Mouse (Mus musculus): ENCODE results near the gene Arsa.
A peak's percentile ranks its signal among the peaks of the same experiment; 100 is the strongest.

Arsa gene

DNA sequence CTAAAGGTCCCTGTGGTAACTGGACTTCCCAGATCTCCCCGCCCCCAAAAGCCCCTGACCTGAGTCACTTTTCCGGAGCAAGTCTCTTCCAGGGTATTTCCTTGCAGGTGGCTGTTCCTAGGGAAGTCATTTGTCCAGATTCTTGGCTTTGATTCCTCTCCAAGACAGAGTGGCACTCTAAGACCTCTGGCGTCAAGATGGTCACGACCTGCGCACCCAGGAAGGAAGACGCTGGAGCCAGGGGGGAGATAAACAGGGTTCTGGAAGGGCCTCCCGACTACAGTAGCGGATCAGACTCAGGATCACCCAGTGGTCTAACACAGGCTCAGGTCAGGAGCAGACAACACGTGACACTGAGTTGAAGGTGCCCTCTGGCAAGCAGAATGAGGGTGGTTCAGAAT, at the start of gene Arsa:
Arsa (minus strand) TSS at position 335 of the 401 bp plus-strand sequence.
- peak within 1 kb of the TSS; percentile 84 for H3K4me3 ChIP-seq (replicated peaks; ENCODE audit: low read length)
- TF ChIP-seq POU5F1 (IDR thresholded peaks at IDR 0.05; ENCODE audit: borderline replicate concordance, low read length) (no peak), NANOG (IDR thresholded peaks at IDR 0.05; ENCODE audit: borderline replicate concordance, low read length) (no peak), CTCF (conservative IDR thresholded peaks at IDR 0.05; ENCODE audit: low read length) (no peak)
- no peaks in the 10 kb centered on the region for H3K27me3 ChIP-seq (ENCODE audit: insufficient read depth, low read length)
- peaks cover 1% of the 10 kb centered on the region; the same call in 1 of the 2 replicates for H3K9me3 ChIP-seq (ENCODE audit: low read length)
- H3K4me1 ChIP-seq (replicated peaks; ENCODE audit: low read depth, low read length), result peaks cover 83% of the 10 kb centered on the region
- H3K36me3 ChIP-seq (ENCODE audit: insufficient read depth, low read length), result peaks cover 19% of the 10 kb centered on the region

DNA sequence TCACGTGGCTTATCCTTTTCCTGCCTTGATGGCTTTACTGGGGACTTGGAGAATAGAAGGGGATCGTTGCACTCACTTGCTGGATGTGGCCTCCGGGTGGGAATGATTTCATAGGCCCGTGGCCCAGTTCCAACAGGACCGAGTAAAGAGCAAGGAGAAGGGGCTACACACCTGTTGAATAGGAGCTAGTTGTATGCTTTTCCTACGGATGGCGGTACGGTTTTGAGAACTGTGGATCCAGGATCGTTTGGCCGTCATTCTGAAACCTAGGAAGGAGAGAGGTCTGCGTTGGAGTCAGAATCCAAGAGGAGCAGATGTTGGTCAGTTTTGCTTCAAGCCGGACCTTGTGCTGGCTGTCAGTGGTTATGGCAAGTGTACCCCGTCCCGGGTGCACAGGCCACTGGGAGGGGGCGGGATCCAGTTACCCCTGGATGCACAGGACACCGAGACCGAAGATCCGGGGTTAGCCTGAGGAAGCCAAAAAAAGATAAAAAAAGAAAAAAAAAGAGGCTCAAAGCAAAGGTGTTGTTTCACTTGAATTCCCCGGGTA, 49.6 kb upstream of the Arsa start:
- peaks cover 31% of the 10 kb centered on the region for H3K4me1 ChIP-seq (replicated peaks; ENCODE audit: low read depth, low read length)
- no peak for TF ChIP-seq NANOG (IDR thresholded peaks at IDR 0.05; ENCODE audit: borderline replicate concordance, low read length)
- TF ChIP-seq CTCF (conservative IDR thresholded peaks at IDR 0.05; ENCODE audit: low read length), result no peak
- no peak for TF ChIP-seq POU5F1 (IDR thresholded peaks at IDR 0.05; ENCODE audit: borderline replicate concordance, low read length)
- no peak overlapping the region for H3K4me3 ChIP-seq (replicated peaks; ENCODE audit: low read length)
- peaks cover 55% of the 10 kb centered on the region for H3K27me3 ChIP-seq (ENCODE audit: insufficient read depth, low read length)
- no peaks in the 10 kb centered on the region for H3K36me3 ChIP-seq (ENCODE audit: insufficient read depth, low read length)
- H3K9me3 ChIP-seq (ENCODE audit: low read length), result no peaks in the 10 kb centered on the region

GRCm38 (mm10) chr15:89525896-89526295, 48.7 kb upstream of the Arsa start:
- peaks cover 31% of the 10 kb centered on the region for H3K4me1 ChIP-seq (replicated peaks; ENCODE audit: low read depth, low read length)

GRCm38 (mm10) chr15:89525464-89525863, 48.2 kb upstream of the Arsa start:
- H3K4me3 ChIP-seq (replicated peaks; ENCODE audit: low read length), result no peak overlapping the region

More at GRCm38 (mm10) chr15:89525896-89526295, 48.7 kb upstream of the Arsa start:
- Histone ChIP-seq H3K4me3 (replicated peaks; ENCODE audit: low read length) (no peak overlapping the region), H3K27me3 (ENCODE audit: insufficient read depth, low read length) (peaks cover 54% of the 10 kb centered on the region), H3K9me3 (ENCODE audit: low read length) (no peaks in the 10 kb centered on the region), H3K36me3 (ENCODE audit: insufficient read depth, low read length) (no peaks in the 10 kb centered on the region)
- TF ChIP-seq POU5F1 (IDR thresholded peaks at IDR 0.05; ENCODE audit: borderline replicate concordance, low read length), result no peak
- no peak for TF ChIP-seq CTCF (conservative IDR thresholded peaks at IDR 0.05; ENCODE audit: low read length)
- no peak for TF ChIP-seq NANOG (IDR thresholded peaks at IDR 0.05; ENCODE audit: borderline replicate concordance, low read length)

DNA sequence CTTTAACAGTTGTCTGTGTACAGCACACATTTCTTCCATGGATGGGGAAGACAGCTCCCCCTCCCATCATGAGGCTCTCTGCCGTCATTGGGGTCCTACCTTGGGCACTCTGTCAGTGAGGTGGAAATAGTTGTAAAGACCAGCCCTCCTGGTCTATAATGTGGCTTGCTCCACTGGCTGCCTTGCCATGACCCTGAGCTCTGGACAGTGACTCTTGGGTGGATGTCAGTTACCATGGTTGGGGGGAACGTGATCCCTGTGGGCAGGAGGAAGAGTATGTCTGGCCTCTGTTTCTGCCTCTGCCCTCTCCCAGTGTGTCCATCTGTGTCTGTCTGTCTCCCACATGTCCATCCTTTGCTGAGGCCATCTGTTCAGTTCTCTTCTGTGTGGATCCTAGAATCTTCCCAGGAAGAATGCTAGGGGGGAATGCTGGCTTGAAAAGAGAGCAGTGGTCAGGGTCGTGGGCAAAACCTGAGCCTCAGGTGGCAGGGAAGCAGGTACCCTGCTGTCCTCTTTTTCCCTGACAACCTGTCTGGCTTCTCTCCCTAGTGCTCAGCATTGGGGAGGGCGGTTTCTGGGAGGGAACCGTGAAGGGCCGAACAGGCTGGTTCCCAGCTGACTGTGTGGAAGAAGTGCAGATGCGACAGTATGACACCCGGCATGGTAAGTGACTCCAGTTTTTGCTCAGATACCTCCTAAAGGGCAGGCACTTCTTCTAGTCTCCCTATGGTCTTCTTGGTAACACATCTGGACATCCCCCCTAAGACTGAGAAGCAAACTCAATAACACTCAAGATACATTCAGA, 47.6 kb upstream of the Arsa start:
- Histone ChIP-seq H3K27me3 (ENCODE audit: insufficient read depth, low read length) (peaks cover 53% of the 10 kb centered on the region), H3K36me3 (ENCODE audit: insufficient read depth, low read length) (no peaks in the 10 kb centered on the region), H3K9me3 (ENCODE audit: low read length) (no peaks in the 10 kb centered on the region), H3K4me3 (replicated peaks; ENCODE audit: low read length) (peak overlapping the region; percentile 78), H3K4me1 (replicated peaks; ENCODE audit: low read depth, low read length) (peaks cover 28% of the 10 kb centered on the region)
- TF ChIP-seq NANOG (IDR thresholded peaks at IDR 0.05; ENCODE audit: borderline replicate concordance, low read length) (no peak), CTCF (conservative IDR thresholded peaks at IDR 0.05; ENCODE audit: low read length) (no peak), POU5F1 (IDR thresholded peaks at IDR 0.05; ENCODE audit: borderline replicate concordance, low read length) (no peak)

More at GRCm38 (mm10) chr15:89525464-89525863, 48.2 kb upstream of the Arsa start:
- Histone ChIP-seq H3K36me3 (ENCODE audit: insufficient read depth, low read length) (no peaks in the 10 kb centered on the region), H3K27me3 (ENCODE audit: insufficient read depth, low read length) (peaks cover 53% of the 10 kb centered on the region), H3K9me3 (ENCODE audit: low read length) (no peaks in the 10 kb centered on the region), H3K4me1 (replicated peaks; ENCODE audit: low read depth, low read length) (peaks cover 31% of the 10 kb centered on the region)
- TF ChIP-seq NANOG (IDR thresholded peaks at IDR 0.05; ENCODE audit: borderline replicate concordance, low read length), result no peak
- no peak for TF ChIP-seq CTCF (conservative IDR thresholded peaks at IDR 0.05; ENCODE audit: low read length)
- TF ChIP-seq POU5F1 (IDR thresholded peaks at IDR 0.05; ENCODE audit: borderline replicate concordance, low read length), result no peak

DNA sequence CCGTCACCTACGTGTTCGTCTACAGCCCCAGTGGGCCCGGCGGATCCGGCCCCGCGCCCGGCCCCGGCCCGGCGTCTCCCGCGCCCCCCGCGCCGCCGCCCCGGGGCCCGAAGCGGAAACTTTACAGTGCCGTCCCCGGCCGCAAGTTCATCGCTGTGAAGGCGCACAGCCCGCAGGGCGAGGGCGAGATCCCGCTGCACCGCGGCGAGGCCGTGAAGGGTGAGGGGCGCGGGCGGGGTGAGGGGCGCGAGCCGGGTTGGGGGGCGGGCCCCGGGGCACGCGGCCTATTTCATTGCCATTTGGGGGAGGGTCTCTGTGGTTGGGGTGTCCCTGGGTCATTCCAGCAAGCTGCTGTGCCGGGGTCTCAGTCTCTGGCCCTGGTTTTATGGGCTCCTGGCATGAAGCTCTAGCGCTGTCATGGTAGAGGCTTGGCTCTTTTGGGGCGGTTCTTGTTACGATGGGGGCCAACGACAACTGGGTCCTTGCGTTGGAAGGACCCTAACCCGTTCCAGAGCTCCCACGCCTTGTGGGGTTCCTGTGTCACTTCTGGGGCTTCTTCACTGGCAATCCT, 46.9 kb upstream of the Arsa start:
- Histone ChIP-seq H3K27me3 (ENCODE audit: insufficient read depth, low read length) (peaks cover 53% of the 10 kb centered on the region), H3K4me3 (replicated peaks; ENCODE audit: low read length) (peak overlapping the region; percentile 78), H3K36me3 (ENCODE audit: insufficient read depth, low read length) (no peaks in the 10 kb centered on the region), H3K4me1 (replicated peaks; ENCODE audit: low read depth, low read length) (peaks cover 28% of the 10 kb centered on the region), H3K9me3 (ENCODE audit: low read length) (no peaks in the 10 kb centered on the region)
- TF ChIP-seq POU5F1 (IDR thresholded peaks at IDR 0.05; ENCODE audit: borderline replicate concordance, low read length) (no peak), CTCF (conservative IDR thresholded peaks at IDR 0.05; ENCODE audit: low read length) (no peak), NANOG (IDR thresholded peaks at IDR 0.05; ENCODE audit: borderline replicate concordance, low read length) (no peak)

GRCm38 (mm10) chr15:89523283-89523832, 46.1 kb upstream of the Arsa start:
- H3K36me3 ChIP-seq (ENCODE audit: insufficient read depth, low read length), result no peaks in the 10 kb centered on the region
- no peak for TF ChIP-seq NANOG (IDR thresholded peaks at IDR 0.05; ENCODE audit: borderline replicate concordance, low read length)
- no peak for TF ChIP-seq CTCF (conservative IDR thresholded peaks at IDR 0.05; ENCODE audit: low read length)
- TF ChIP-seq POU5F1 (IDR thresholded peaks at IDR 0.05; ENCODE audit: borderline replicate concordance, low read length), result no peak
- peak overlapping the region; percentile 78 for H3K4me3 ChIP-seq (replicated peaks; ENCODE audit: low read length)
- H3K4me1 ChIP-seq (replicated peaks; ENCODE audit: low read depth, low read length), result peaks cover 26% of the 10 kb centered on the region
- no peaks in the 10 kb centered on the region for H3K9me3 ChIP-seq (ENCODE audit: low read length)
- peaks cover 53% of the 10 kb centered on the region for H3K27me3 ChIP-seq (ENCODE audit: insufficient read depth, low read length)

Data from E14TG2a.4 (cell line).